Mouse (Mus musculus) lung, postnatal 10 days (tissue): ENCODE measurements at regions not wholly inside any gene's neighbourhood (a gene's known extent, or its start where the extent isn't known, plus 50 kb on each side); places are given as distances from the start of the nearest gene placed in this dataset.
"Not testable (repeated sequence)": the region's sequence is repeated elsewhere in the genome, so short reads cannot be mapped to it uniquely, and the experiment has no call there.

Experiments
- DNase-seq: peaks from one replicate; pipeline ENCODE4 v3.0.0; 2021

DNA sequence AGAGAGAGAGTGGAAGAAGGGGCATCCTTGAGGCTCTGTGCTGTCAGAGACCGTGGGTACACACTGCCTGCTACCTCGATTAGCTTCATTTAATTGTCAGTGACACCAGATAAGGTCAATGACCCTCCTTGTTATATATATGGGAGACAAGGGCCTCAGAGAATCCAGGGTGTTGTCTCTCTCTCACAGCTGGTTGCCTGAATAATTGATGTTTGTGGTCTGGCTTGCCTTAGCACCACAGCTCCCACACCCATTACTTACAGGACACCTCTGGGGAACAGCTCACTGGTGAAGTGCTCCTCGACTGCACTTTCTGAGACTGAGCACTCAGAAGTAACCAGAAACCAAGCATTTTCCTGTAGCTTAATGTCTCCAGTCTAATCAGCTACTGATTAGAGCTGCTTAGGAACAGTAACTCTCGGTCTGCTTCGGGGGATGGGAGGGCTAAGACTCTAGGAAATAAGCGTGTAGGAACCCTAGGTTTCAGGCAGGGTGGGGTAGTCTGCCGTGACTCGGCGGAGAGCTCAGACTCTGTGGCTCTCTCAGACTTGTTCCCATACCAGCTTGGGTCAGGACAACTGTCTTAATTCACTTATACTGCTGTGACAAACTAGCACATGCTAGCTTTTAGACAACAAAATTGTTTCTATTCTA is 259.6 kb downstream of the Gadd45g start:
- no peak for DNase-seq

- DNase-seq: no peak
Measured at GRCm38 (mm10) chr13:52108349-52108921, 262.0 kb downstream of the Gadd45g start.

DNA sequence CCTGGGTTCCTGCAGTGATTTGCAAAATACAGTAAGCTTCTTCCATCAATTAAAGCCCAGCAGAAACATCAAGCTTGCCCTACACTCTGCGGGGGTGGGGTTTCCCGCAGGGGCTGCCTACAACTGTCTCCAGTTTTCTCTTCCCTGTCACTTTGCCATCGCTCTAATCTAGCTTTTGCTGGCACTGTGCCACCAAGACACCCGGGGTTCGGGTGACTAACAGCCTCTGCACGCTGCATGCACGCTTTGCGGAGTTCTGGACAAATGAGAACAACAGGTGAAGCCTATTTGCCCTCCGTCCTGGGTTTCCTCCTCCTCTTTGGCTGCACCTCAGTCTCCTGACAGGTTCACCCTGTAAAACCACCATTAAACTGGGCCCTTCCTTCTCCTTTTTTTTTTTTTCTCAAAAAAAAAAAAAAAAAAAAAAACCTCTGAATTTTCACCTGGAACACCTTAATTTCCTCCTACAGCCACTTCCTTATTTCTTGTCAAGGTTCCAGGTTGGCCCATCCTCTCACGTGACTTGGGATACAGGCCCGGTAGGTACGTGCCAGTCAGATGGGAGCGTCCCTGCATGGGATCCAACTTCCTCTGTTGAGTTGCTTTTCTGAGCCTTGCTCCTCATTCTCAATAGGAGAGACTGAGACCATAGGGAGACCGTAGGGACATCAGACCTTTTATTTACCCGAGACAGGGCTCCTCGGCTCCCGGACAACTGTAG is 262.7 kb downstream of the Gadd45g start:
- peak; percentile 17 for DNase-seq

DNA sequence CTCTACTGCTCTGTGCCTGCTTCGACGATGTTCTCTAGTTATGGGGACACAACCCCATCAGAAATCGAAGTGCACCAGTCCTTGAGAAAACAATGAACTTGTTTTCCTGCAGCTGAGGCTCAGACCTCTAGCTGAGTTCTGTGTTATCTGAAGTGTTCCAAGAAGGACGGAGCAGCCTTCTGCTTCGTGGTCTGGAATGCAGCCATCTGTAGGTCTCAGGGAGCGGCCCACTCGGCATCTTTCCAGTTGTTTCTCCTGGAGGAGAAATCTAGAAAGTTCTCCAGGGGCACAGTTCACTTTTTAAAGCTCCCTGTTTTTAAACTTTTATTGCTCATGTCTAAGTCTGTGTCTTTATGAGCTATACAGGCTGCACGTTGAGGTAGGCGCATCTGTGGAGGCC is 264.3 kb downstream of the Gadd45g start:
- peak; percentile 30 for DNase-seq

DNA sequence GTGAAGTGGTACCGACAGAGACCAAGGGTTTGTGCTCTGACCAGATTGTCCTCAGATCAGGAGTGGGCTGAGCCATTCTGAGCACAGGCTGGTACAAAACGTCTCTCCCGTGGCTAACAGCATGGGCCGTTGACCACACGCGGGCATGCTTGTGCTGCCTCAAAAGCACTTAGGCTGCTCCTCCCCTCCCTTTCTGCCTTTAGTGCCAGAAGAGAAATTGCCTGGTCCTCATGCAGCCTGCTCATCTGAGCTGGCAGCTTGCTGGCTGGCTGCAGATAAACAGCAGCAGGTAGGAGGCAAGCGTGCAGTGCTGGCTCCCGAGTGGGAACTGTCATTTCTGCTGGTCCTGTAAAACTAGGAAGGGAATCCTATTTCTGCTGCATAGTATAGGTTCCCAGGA is 267.1 kb downstream of the Gadd45g start:
- no peak for DNase-seq

GRCm38 (mm10) chr13:52114431-52114830 is 268.0 kb downstream of the Gadd45g start:
- DNase-seq: no peak

GRCm38 (mm10) chr13:52114962-52115361 is 268.5 kb downstream of the Gadd45g start:
- DNase-seq: no peak

DNA sequence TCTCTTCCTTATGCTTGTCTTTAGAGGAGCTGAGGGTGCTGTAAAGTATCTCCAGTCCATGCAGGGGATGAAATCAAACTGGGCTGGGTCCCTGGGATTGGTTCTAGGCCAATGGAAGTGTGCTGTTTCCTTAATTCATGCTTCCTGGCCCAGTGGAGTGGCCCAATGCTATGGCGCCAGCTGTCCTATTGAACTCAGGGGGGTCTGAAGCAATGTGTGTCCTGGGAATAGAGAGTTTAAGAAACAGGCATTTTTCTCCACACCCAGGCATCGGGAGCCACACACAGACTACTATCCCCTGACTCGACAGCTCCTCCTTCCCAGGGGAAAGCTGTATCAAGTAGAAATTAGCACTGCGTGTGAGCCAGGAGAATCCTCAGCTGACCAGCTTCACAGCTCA is 269.8 kb downstream of the Gadd45g start:
- no peak for DNase-seq

- DNase-seq: no peak
Measured at GRCm38 (mm10) chr13:52116756-52117155, 270.3 kb downstream of the Gadd45g start.

GRCm38 (mm10) chr13:52120795-52121194 is 274.3 kb downstream of the Gadd45g start:
- DNase-seq: no peak

DNA sequence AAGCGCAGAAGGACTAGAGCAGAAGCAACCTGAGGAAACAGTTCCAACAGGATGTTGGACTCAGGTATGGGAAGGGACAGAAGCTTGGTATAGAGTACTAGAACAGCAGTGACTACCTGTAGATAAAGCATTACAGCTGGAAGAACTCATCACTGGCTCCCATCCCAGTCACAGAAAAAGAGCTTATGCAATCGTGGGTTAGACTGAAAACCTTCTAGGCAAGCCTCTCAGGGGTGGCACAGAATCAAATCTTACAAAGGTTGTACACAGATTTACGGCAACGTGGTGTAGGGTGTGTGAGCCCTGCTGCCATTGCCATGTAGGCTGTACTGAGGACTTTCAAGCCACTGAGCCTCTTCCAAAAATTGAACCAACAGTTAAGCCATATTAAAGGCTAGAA is 278.6 kb downstream of the Gadd45g start:
- no peak for DNase-seq

- no peak for DNase-seq
Measured at GRCm38 (mm10) chr13:52127751-52128150, 281.3 kb downstream of the Gadd45g start.

DNA sequence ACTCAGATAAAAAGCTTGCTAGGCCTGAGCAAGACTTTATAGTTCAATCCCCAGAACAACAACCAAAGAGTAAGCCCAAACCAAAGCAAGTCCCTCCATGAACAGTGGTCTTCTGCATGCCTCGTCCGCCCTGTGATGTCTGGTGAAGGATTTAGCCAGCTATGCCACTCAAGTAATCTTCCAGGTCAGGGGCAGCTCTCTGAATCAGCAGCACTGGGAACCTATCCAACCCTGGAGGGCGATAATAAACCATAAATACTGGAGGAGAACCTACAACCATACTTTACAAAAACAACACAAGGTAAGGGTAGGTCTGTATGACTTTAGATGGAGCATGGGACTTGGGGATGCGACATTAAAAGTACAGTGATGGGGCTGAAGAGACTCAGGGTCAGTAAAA is 283.0 kb downstream of the Gadd45g start:
- DNase-seq: no peak

DNA sequence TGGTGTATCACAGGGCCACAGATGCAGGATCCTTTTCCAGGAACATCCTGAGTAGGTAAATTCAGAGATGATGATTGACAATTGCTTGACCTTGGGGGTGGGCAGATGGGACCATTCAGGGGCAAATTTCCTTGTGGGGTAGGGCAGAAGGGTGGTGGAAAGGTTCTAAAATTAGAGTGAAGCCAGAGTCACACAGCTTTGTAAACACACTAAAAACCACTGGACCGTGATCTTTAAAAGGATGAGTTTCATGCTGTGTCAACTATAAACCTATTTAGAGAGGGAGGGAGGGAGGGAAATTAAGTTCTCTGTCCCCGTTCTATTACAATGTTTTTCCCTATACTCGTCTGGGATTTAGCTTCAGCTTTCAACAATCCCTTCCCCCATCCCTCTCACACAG is 286.7 kb downstream of the Gadd45g start:
- DNase-seq: no peak

DNA sequence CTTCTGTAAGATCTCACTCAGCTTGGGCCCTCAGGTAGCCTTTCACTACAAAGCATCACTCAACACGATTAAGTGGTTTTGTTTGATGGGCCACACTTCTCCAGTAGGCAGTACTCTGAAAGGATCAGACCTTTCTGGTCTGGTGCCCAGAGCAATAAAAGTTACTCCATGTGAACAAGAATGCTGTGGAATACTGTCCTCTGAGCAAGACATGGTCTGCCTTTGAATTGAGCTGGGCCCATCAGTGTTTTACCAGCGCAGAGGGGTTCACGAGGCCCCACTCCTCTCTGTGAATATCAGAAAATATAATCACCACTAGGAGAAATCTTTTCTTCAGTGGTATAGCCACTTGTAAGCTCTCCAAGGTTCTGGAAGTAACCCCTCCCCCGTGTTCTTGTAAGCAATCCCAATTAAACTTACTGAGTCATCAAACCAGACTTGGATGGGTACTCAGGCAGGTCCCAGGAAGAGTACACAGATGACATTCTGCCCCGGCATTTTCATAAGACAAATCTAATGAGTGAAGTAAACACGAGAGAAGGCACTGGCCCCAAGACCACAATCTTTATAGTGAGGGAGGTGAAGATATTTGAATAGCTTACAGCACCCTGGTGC is 292.0 kb downstream of the Gadd45g start:
- DNase-seq: no peak

DNA sequence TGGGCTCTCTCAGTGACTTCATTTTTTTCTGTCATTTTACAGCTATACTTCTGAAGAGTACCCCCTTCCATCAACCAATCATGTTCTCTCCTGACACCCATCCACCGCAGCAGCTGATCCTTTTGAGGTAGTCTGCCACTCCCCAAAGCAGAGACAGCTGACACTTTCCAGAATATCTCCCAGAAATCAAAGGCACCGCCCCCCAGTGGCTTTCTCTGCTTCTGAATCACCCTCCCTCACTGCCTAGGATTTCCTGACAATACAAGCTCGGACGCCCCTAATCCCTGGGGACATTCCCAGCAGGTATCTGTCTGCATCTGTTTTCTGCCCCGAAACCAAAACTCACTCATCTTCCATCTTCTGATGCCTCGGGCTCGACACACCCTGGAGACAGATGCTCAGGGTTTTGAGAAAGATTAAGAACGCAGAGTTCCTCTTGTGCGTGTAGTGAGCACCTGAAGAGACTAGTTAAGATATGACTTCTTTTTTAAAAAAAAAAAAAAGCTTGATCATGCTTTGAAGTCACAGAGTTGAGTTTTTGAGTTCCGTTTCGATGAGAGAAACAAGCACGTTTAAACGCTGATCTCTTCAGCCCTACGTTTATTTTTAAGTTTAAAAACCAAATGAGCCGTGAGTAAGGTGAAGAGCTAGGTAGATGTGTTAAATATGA is 292.8 kb downstream of the Gadd45g start:
- no peak for DNase-seq

DNA sequence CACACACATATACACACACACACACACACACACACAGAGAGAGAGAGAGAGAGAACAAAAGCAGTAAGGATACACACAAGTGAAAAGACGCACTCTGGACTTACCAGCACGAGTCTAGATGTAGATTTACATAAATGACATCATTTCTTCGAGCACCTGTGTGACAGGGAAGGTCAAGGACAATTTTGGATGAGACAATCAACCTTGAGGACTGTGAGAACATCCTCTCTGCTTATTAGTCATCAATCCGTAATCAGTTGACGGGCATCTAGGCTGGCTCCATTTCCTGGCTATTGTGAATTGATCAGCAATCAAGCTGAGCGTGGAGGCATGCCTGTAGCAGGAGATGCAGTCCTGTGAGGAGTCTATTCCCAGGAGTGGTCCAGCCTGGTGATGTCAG is 293.7 kb downstream of the Gadd45g start:
- no peak for DNase-seq

DNA sequence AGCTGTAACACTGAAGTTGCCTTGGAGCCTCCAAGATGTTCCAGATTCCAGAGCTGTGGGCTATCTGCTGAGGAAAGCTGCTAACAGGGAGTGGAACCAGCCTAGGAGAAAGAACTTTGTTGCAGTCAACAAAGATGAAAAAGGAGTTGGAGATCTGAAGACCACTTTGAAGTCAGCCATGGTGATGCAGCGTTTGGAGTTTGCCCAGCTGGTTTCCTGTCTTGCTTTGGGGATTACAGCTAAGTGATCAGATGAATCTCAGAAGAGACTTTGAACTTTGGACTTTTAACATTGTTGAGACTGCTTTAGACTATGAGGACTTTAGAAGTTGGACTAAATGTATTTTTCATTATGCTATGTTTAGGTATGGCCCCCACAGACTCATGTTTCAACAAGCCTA is 297.6 kb downstream of the Gadd45g start:
- DNase-seq: not testable (repeated sequence)

GRCm38 (mm10) chr13:52145926-52146325 is 299.4 kb downstream of the Gadd45g start:
- DNase-seq: no peak

GRCm38 (mm10) chr13:52150281-52150680 is 303.8 kb downstream of the Gadd45g start:
- no peak for DNase-seq

DNA sequence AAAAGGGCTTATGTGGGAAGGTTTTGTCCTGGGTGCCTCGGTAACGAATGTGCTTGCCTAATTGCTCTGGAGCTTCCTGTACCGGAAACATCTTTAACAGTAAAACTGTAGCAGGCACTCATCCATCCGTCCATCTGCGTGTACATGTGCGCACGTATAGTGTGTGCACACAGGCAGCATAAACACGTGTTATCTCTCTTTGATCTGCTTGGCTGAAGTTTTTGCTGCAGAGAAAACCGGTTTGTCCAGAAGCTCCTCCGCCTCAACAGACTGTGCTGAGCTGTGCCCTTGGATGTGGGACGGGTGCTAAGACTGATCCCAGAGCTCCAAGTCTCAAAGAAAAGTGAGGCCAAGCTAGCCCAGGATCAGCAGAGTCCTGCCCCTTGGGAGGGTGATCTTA is 305.3 kb downstream of the Gadd45g start:
- no peak for DNase-seq

GRCm38 (mm10) chr13:52152221-52152620 is 305.7 kb downstream of the Gadd45g start:
- no peak for DNase-seq

DNA sequence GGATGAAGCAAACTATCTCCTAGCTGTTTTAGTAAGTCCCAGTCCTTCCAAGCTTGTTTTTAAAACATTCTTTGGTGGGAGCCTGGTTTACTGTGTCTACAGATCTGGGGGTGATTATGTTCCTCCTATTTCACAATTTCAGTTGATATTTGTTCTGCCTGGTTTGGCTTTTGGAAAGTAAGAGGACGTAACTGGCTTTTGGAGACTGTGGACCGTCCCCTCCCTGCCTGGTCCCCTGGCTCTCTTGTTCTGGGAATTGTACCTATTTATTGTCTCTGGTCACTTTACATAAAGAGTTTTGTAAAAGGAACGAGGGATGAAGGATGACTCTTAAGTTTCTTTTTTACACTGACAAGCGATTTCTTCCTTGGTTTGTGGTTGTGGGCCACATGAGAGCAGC is 306.6 kb downstream of the Gadd45g start:
- DNase-seq: no peak
